Mouse (Mus musculus) gastrocnemius, adult 2 months (tissue): Measurements from ENCODE around the gene Ghrhr. TPM values are rescaled to one million over a fixed set of nuclear protein-coding genes. Genes with fewer than 3 reads are reported as not detected.

Experiments
- DNase-seq: peaks from one replicate; pipeline ENCODE4 v3.0.0; 2022
- H3K27ac ChIP-seq: fragments of 200-600 bp; 2 replicates; pipeline ENCODE4 v1.8.1; 2022; ENCODE audit warnings: mild to moderate bottlenecking
- H3K4me3 ChIP-seq: fragments of 200-600 bp; 2 replicates; pipeline ENCODE4 v1.8.1; 2022; ENCODE audit warnings: mild to moderate bottlenecking, moderate library complexity
- CTCF ChIP-seq: fragments of 200-600 bp; IDR thresholded peaks from 2 replicates; pipeline ENCODE4 v1.8.1; 2022; ENCODE audit warnings: antibody characterized with exemption, mild to moderate bottlenecking, moderate library complexity
- intact Hi-C: fragments of 180-260 bp; cut with DNase I; formaldehyde crosslinking; loops from one replicate; pipeline ENCODE4 v1.15.1; 2025
- total RNA-seq, 2 experiments: library from RNA; stranded (reverse); gene quantifications; 2 replicates each; pipeline ENCODE4 v1.2.3; 2021

The Ghrhr gene
- total RNA-seq, 2 experiments from 2014 or later = not detected

DNA sequence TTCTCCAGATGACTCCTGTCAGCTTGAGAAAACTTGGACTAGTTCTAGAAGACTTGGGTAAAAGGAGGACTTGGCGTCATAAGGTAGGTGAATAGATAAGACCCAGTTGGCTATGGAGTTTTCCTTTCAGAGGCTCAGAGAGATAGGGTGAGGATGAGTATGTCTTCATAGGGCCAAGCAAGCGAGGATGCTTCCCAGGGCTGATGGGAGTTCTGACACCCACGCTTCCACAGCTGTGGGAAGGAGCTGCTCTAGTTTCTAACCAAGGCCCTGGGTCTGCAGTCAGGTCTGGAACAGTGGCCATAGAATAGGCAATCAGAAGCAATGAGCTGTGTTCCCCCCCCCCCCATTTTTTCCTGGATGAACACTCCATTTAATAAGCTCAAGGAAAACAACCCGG, 31.2 kb downstream of the Ghrhr start:
- H3K4me3 ChIP-seq = no peak overlapping the region
- DNase-seq = no peak
- no peak overlapping the region for H3K27ac ChIP-seq
- intact Hi-C loops = no loop called here
- TF ChIP-seq CTCF = no peak

GRCm38 (mm10) chr6:55410119-55410775, 34.2 kb downstream of the Ghrhr start:
- H3K4me3 ChIP-seq = no peak overlapping the region
- peak; percentile 62 for DNase-seq
- intact Hi-C loops = no loop called here
- H3K27ac ChIP-seq = peak overlapping the region; percentile 71; the same call in 1 of the 2 replicates
- TF ChIP-seq CTCF = no peak

DNA sequence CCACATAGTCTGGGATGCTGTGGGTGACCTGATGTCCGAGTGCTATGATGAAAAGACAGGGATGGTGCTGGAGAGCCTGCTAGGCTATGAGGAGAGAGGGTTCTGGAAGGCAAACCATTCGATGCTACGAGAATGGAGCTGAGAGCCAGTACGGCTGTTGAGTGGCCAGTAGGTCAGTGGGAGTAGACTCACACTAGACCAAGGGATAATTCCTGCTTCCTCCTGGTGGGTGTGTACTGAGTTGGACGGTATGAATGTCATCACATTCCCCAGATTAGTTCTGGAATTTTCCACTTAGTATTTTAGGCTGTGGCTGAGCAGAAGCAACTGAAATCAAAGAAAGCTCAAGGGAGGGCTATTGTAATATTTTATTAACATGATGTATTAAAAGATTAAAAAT, 34.9 kb downstream of the Ghrhr start:
- Histone ChIP-seq H3K4me3 (no peak overlapping the region), H3K27ac (peak overlapping the region; percentile 71)
- intact Hi-C loops = no loop called here
- TF ChIP-seq CTCF = no peak
- no peak for DNase-seq

DNA sequence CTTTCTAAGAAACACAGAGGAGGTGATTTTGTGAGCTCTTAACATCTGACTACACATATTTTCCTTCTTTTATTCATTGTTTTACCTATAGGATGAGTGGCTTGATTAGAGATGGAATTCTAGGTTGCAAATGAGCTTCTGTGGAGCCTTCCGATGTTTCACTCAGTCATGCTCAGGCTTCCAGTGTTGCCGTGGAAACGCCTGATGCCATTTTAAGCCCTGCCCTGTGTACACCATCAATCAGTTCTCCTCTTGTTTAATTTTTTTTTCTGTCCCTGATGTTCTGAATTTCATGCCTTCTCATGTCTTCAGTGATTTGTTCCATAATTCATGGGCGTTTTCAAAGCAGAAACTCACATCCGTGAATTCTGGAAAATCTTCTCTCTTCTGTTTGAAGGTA, 40.1 kb downstream of the Ghrhr start:
- intact Hi-C loops = no loop called here
- Histone ChIP-seq H3K4me3 (no peak overlapping the region), H3K27ac (no peak overlapping the region)
- DNase-seq = no peak
- TF ChIP-seq CTCF = no peak

GRCm38 (mm10) chr6:55418746-55419410, 42.8 kb downstream of the Ghrhr start:
- intact Hi-C loops = no loop called here
- H3K27ac ChIP-seq = no peak overlapping the region
- DNase-seq = no peak
- no peak overlapping the region for H3K4me3 ChIP-seq
- TF ChIP-seq CTCF = no peak

DNA sequence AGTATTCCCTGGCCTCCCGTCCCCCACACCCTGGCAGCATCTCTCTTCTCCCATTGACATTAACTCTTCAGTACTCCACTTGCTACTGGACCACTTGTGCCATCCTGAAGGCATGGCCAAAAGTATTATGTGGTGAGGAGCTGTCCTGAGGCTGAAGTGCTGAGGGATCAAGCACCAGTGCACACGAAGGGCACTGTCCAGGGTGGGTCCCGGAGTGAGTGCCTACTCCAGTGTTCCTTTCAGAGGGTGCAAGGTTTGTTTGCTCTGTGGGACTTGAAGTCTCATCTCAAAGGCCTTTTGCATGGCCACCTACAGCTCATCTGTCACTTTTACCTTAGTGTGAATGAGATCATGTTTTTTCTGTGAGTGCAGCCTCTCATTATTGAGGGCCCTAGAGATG, 44.3 kb downstream of the Ghrhr start:
- intact Hi-C loops = no loop called here
- no peak for TF ChIP-seq CTCF
- no peak for DNase-seq
- H3K4me3 ChIP-seq = no peak overlapping the region
- no peak overlapping the region for H3K27ac ChIP-seq

- Histone ChIP-seq H3K27ac (no peak overlapping the region), H3K4me3 (no peak overlapping the region)
- DNase-seq = no peak
- intact Hi-C loops = no loop called here
- TF ChIP-seq CTCF = no peak
These were observed 44.8 kb downstream of the Ghrhr start for GRCm38 (mm10) chr6:55420869-55421361.

DNA sequence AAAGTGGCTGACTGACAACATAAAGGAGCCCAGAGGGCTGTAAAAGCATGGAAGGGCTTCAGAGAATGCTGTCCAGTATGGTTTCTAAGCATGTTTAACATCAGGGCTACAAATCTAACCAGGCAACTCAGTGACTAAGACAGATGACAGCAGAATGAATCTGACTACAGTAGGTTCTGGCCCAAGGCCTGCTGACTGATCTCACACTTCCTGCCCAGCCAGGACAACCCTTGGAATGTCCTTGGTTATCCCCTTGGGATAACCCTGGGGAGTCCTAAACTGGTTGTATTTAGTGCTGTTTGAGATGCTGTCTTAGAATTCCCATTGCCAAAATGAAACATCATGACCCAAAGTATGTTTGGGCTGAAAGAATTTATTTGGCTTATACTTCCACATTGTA, 56.0 kb downstream of the Ghrhr start:
- intact Hi-C loops = no loop called here
- no peak for TF ChIP-seq CTCF
- DNase-seq = no peak
- Histone ChIP-seq H3K4me3 (no peak overlapping the region), H3K27ac (no peak overlapping the region)

DNA sequence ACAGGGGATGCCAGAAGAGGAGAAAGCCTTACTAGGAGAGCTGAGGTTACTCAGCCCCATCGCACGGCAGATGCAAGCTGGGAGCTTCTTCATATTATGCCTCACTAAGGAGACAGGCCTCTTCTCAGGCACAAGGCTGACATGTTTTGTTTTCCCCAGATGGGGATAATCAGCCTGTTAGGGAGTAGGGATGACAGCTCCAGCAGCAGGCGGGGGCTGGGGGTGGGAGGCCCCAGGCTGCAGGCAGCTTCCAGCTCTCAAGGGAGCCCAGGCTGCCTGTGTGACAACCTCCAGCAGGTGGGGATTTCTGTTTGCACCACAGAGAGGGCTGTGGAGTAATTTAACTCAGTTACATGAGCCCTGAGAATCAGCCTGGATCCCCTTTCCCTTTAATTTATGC, 58.3 kb downstream of the Ghrhr start:
- Histone ChIP-seq H3K27ac (no peak overlapping the region), H3K4me3 (no peak overlapping the region)
- no peak for DNase-seq
- intact Hi-C loops = no loop called here
- TF ChIP-seq CTCF = no peak

GRCm38 (mm10) chr6:55435266-55436159, 59.4 kb downstream of the Ghrhr start:
- DNase-seq = no peak
- H3K27ac ChIP-seq = no peak overlapping the region
- intact Hi-C loops = no loop called here
- no peak overlapping the region for H3K4me3 ChIP-seq
- no peak for TF ChIP-seq CTCF

DNA sequence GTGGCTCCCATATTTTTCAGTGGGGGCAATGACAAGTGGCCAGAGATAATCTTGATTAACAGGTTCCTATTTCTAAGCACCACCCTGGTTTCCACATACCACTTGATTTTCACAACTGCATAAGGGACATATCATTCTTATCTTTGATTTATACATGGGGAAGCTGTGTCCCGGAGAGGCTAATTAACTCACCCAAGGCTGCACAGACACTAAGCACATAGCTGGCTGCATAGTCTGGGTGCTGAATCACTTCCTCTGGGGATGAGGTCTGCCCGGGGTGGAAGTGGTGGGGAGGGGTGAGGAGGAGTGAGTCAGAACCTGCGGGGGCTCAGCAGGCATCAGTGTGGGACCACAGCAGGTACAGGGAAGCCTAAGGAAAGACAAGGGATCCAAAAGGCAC, 61.8 kb downstream of the Ghrhr start:
- DNase-seq = no peak
- no peak for TF ChIP-seq CTCF
- intact Hi-C loops = no loop called here
- Histone ChIP-seq H3K4me3 (no peak overlapping the region), H3K27ac (no peak overlapping the region)

Other genes starting within 250 kb of the Ghrhr start
- gene Crhr2, start 243.3 kb upstream of the Ghrhr start, total RNA-seq = 10 to 100 TPM; 27.2 to 31.9 TPM
- gene Inmt, start 201.3 kb upstream of the Ghrhr start, total RNA-seq = 10 to 100 TPM; 15.5 to 33.0 TPM
- 1 to 10 TPM; 2.7 to 3.8 TPM for gene Mindy4, start 172.9 kb upstream of the Ghrhr start, total RNA-seq
- 100 to 1,000 TPM; 251 to 256 TPM for gene Aqp1, start 39.9 kb upstream of the Ghrhr start, total RNA-seq
- gene Adcyap1r1, start 75.7 kb downstream of the Ghrhr start, total RNA-seq = under 1 TPM; 0.87 to 0.92 TPM